Mouse (Mus musculus): ENCODE data around the gene Kyat1. TPM values are rescaled to one million over a fixed set of nuclear protein-coding genes. Genes with fewer than 3 reads are reported as not detected.
"Not testable (repeated sequence)": the region's sequence is repeated elsewhere in the genome, so short reads cannot be mapped to it uniquely, and the experiment has no call there.

The Kyat1 gene
- polyA plus RNA-seq, 1 experiment from 2014 or later: 15.5 TPM

GRCm38 (mm10) chr2:30171997-30172382 is 33.7 kb downstream of the Kyat1 start:
- WGBS: 2% methylated on average over 19 of the region's 19 CpGs
- H3K9ac ChIP-seq: peak overlapping the region; percentile 54
- H3K9me3 ChIP-seq (replicated peaks): no peaks in the 10 kb centered on the region; the same call in 1 of the 2 replicates
- peak; percentile 12; the same call in 1 of the 2 replicates for ATAC-seq (ENCODE audit: insufficient number of reproducible peaks, low FRiP score, low TSS enrichment, low read depth)
- H3K4me2 ChIP-seq (replicated peaks): peak overlapping the region; percentile 97
- H3K4me1 ChIP-seq: peaks cover 13% of the 10 kb centered on the region
- H3K27me3 ChIP-seq: no peaks in the 10 kb centered on the region
- H3K36me3 ChIP-seq: peaks cover 45% of the 10 kb centered on the region
- peak overlapping the region; percentile 89 for H3K27ac ChIP-seq (replicated peaks)
- H3K4me3 ChIP-seq (replicated peaks): peak overlapping the region; percentile 73

- Histone ChIP-seq H3K4me2 (replicated peaks) (peak within 1 kb of the TSS; percentile 97), H3K4me3 (replicated peaks) (peak within 1 kb of the TSS; percentile 73), H3K4me1 (peaks cover 11% of the 10 kb centered on the region), H3K27ac (replicated peaks) (peak within 1 kb of the TSS; percentile 89), H3K36me3 (peaks cover 40% of the 10 kb centered on the region), H3K9me3 (replicated peaks) (peaks cover 5% of the 10 kb centered on the region; the same call in 1 of the 2 replicates), H3K27me3 (no peaks in the 10 kb centered on the region), H3K9ac (peak within 1 kb of the TSS; percentile 54)
- ATAC-seq (ENCODE audit: insufficient number of reproducible peaks, low FRiP score, low TSS enrichment, low read depth): peak; percentile 91
- WGBS: under 1% methylated on average over 75 of the region's 75 CpGs
Measured at GRCm38 (mm10) chr2:30171371-30171996, 34.2 kb downstream of the Kyat1 start, which contains the start of gene Endog. Gene Endog, plus strand, starts transcription at chr2:30171493.

- Histone ChIP-seq H3K27me3 (no peaks in the 10 kb centered on the region), H3K4me3 (replicated peaks) (no peak overlapping the region), H3K4me1 (peaks cover 3% of the 10 kb centered on the region; the same call in 1 of the 2 replicates), H3K9ac (no peak overlapping the region), H3K36me3 (no peaks in the 10 kb centered on the region), H3K9me3 (replicated peaks) (peaks cover 6% of the 10 kb centered on the region; the same call in 1 of the 2 replicates), H3K27ac (replicated peaks) (no peak overlapping the region), H3K4me2 (replicated peaks) (no peak overlapping the region)
- WGBS: 55% methylated on average over 4 of the region's 4 CpGs
- no peak for ATAC-seq (ENCODE audit: insufficient number of reproducible peaks, low FRiP score, low TSS enrichment, low read depth)
Measured at GRCm38 (mm10) chr2:30166677-30167076, 39.0 kb downstream of the Kyat1 start.

- no peaks in the 10 kb centered on the region for H3K27me3 ChIP-seq
- no peaks in the 10 kb centered on the region for H3K36me3 ChIP-seq
- ATAC-seq (ENCODE audit: insufficient number of reproducible peaks, low FRiP score, low TSS enrichment, low read depth): no peak
- WGBS: 51% methylated on average over 9 of the region's 9 CpGs
- H3K9me3 ChIP-seq (replicated peaks): peaks cover 6% of the 10 kb centered on the region; the same call in 1 of the 2 replicates
- no peak overlapping the region for H3K4me3 ChIP-seq (replicated peaks)
- H3K9ac ChIP-seq: no peak overlapping the region
- H3K4me2 ChIP-seq (replicated peaks): no peak overlapping the region
- no peaks in the 10 kb centered on the region for H3K4me1 ChIP-seq
- H3K27ac ChIP-seq (replicated peaks): no peak overlapping the region
Measured at GRCm38 (mm10) chr2:30164340-30164932, 41.2 kb downstream of the Kyat1 start.

GRCm38 (mm10) chr2:30161809-30162208 is 43.8 kb downstream of the Kyat1 start:
- peaks cover 4% of the 10 kb centered on the region; the same call in 1 of the 2 replicates for H3K9me3 ChIP-seq (replicated peaks)
- no peaks in the 10 kb centered on the region for H3K27me3 ChIP-seq
- no peak overlapping the region for H3K9ac ChIP-seq
- ATAC-seq (ENCODE audit: insufficient number of reproducible peaks, low FRiP score, low TSS enrichment, low read depth): no peak
- H3K4me3 ChIP-seq (replicated peaks): no peak overlapping the region
- H3K27ac ChIP-seq (replicated peaks): no peak overlapping the region
- H3K4me1 ChIP-seq: no peaks in the 10 kb centered on the region
- no peak overlapping the region for H3K4me2 ChIP-seq (replicated peaks)
- H3K36me3 ChIP-seq: no peaks in the 10 kb centered on the region

GRCm38 (mm10) chr2:30159871-30160270 is 45.8 kb downstream of the Kyat1 start:
- H3K4me1 ChIP-seq; ATAC-seq (ENCODE audit: insufficient number of reproducible peaks, low FRiP score, low TSS enrichment, low read depth); H3K4me3 ChIP-seq (replicated peaks); H3K9me3 ChIP-seq (replicated peaks); H3K27me3 ChIP-seq; H3K9ac ChIP-seq; H3K36me3 ChIP-seq; H3K4me2 ChIP-seq (replicated peaks); H3K27ac ChIP-seq (replicated peaks): not testable (repeated sequence)
- WGBS: 82% methylated on average over 7 of the region's 10 CpGs

- H3K4me2 ChIP-seq (replicated peaks): no peak overlapping the region
- no peak overlapping the region for H3K9ac ChIP-seq
- no peaks in the 10 kb centered on the region for H3K27me3 ChIP-seq
- H3K27ac ChIP-seq (replicated peaks): no peak overlapping the region
- H3K9me3 ChIP-seq (replicated peaks): no peaks in the 10 kb centered on the region
- 79% methylated on average over 8 of the region's 8 CpGs for WGBS
- H3K4me1 ChIP-seq: no peaks in the 10 kb centered on the region
- no peak overlapping the region for H3K4me3 ChIP-seq (replicated peaks)
- peaks cover 37% of the 10 kb centered on the region for H3K36me3 ChIP-seq
- ATAC-seq (ENCODE audit: insufficient number of reproducible peaks, low FRiP score, low TSS enrichment, low read depth): no peak
Measured at GRCm38 (mm10) chr2:30152616-30153015, 53.0 kb downstream of the Kyat1 start.

GRCm38 (mm10) chr2:30151840-30152239 is 53.8 kb downstream of the Kyat1 start:
- no peak overlapping the region for H3K4me2 ChIP-seq (replicated peaks)
- H3K27me3 ChIP-seq: no peaks in the 10 kb centered on the region
- no peak overlapping the region for H3K4me3 ChIP-seq (replicated peaks)
- H3K27ac ChIP-seq (replicated peaks): no peak overlapping the region
- H3K9me3 ChIP-seq (replicated peaks): no peaks in the 10 kb centered on the region
- H3K9ac ChIP-seq: no peak overlapping the region
- 88% methylated on average over 11 of the region's 11 CpGs for WGBS
- H3K36me3 ChIP-seq: peaks cover 44% of the 10 kb centered on the region
- no peak for ATAC-seq (ENCODE audit: insufficient number of reproducible peaks, low FRiP score, low TSS enrichment, low read depth)
- H3K4me1 ChIP-seq: no peaks in the 10 kb centered on the region

GRCm38 (mm10) chr2:30147466-30147865 is 58.2 kb downstream of the Kyat1 start:
- Histone ChIP-seq H3K27ac (replicated peaks) (no peak overlapping the region), H3K9ac (no peak overlapping the region), H3K4me2 (replicated peaks) (no peak overlapping the region), H3K27me3 (no peaks in the 10 kb centered on the region), H3K36me3 (peaks cover 82% of the 10 kb centered on the region), H3K4me3 (replicated peaks) (no peak overlapping the region), H3K9me3 (replicated peaks) (no peaks in the 10 kb centered on the region), H3K4me1 (no peaks in the 10 kb centered on the region)
- 95% methylated on average over 4 of the region's 4 CpGs for WGBS
- no peak for ATAC-seq (ENCODE audit: insufficient number of reproducible peaks, low FRiP score, low TSS enrichment, low read depth)

GRCm38 (mm10) chr2:30144436-30144835 is 61.2 kb downstream of the Kyat1 start:
- H3K4me3 ChIP-seq (replicated peaks): no peak overlapping the region
- no peaks in the 10 kb centered on the region for H3K9me3 ChIP-seq (replicated peaks)
- H3K9ac ChIP-seq: no peak overlapping the region
- H3K27ac ChIP-seq (replicated peaks): no peak overlapping the region
- H3K4me2 ChIP-seq (replicated peaks): no peak overlapping the region
- no peaks in the 10 kb centered on the region for H3K4me1 ChIP-seq
- no peak for ATAC-seq (ENCODE audit: insufficient number of reproducible peaks, low FRiP score, low TSS enrichment, low read depth)
- no peaks in the 10 kb centered on the region for H3K27me3 ChIP-seq
- 95% methylated on average over 4 of the region's 4 CpGs for WGBS
- H3K36me3 ChIP-seq: peaks cover 88% of the 10 kb centered on the region

GRCm38 (mm10) chr2:30140021-30140420 is 65.6 kb downstream of the Kyat1 start:
- not testable (repeated sequence) for ATAC-seq (ENCODE audit: insufficient number of reproducible peaks, low FRiP score, low TSS enrichment, low read depth); H3K9ac ChIP-seq; H3K27me3 ChIP-seq; H3K4me2 ChIP-seq (replicated peaks); H3K9me3 ChIP-seq (replicated peaks); H3K27ac ChIP-seq (replicated peaks); H3K4me3 ChIP-seq (replicated peaks)
- peaks cover 86% of the 10 kb centered on the region for H3K36me3 ChIP-seq
- peaks cover 11% of the 10 kb centered on the region for H3K4me1 ChIP-seq
- 96% methylated on average over 4 of the region's 4 CpGs for WGBS

GRCm38 (mm10) chr2:30136458-30136857 is 69.2 kb downstream of the Kyat1 start:
- Histone ChIP-seq H3K36me3 (peaks cover 51% of the 10 kb centered on the region), H3K9me3 (replicated peaks) (no peaks in the 10 kb centered on the region), H3K4me2 (replicated peaks) (no peak overlapping the region), H3K27ac (replicated peaks) (no peak overlapping the region), H3K4me3 (replicated peaks) (no peak overlapping the region), H3K4me1 (peaks cover 29% of the 10 kb centered on the region), H3K9ac (no peak overlapping the region), H3K27me3 (no peaks in the 10 kb centered on the region)
- 84% methylated on average over 10 of the region's 10 CpGs for whole genome bisulfite sequencing
- ATAC-seq (ENCODE audit: insufficient number of reproducible peaks, low FRiP score, low TSS enrichment, low read depth): no peak
